Mouse (Mus musculus) brain, adult 10 weeks (tissue): ENCODE data around the gene Urb1. TPM values are rescaled to one million over a fixed set of nuclear protein-coding genes. Genes with fewer than 3 reads are reported as not detected.

Experiments used
- polyA plus RNA-seq: library from polyadenylated mRNA; stranded (reverse); fragments of 350-450 nt; fragmentation: Illumina TruSeq; extraction: RNeasy Lipid Tissue Mini Kit (QIAGEN cat#74804); gene quantifications from one replicate; pipeline ENCODE4 v1.2.3, GENCODE M21; 2015; ENCODE audit warnings: low read depth, low replicate concordance

The Urb1 gene
- polyA plus RNA-seq, result 5.2 TPM

GRCm38 (mm10) chr16:90809975-90810715, at the start of gene Urb1:
Gene Urb1 (minus strand): TSS chr16:90810413.

GRCm38 (mm10) chr16:90826457-90826856, 16.2 kb upstream of the Urb1 start, which contains the start of gene Eva1c:
Gene Eva1c (plus strand): TSS chr16:90826719.

GRCm38 (mm10) chr16:90738092-90738956, 71.9 kb downstream of the Urb1 start, which contains the start of gene Mrap:
Gene Mrap (plus strand): TSS chr16:90738207.

GRCm38 (mm10) chr16:90727233-90728115, 82.7 kb downstream of the Urb1 start, which contains the start of gene Mis18a:
Gene Mis18a (minus strand): TSS chr16:90727404.

Other genes starting within 250 kb of the Urb1 start
- gene Mis18a, start 83.0 kb downstream of the Urb1 start, polyA plus RNA-seq, result 8.4 TPM
- gene Mrap, start 72.2 kb downstream of the Urb1 start, polyA plus RNA-seq, result 1.7 TPM
- 1.5 TPM for gene Eva1c, start 16.3 kb upstream of the Urb1 start, polyA plus RNA-seq
- gene Cfap298, start 124.7 kb upstream of the Urb1 start, polyA plus RNA-seq, result 53.7 TPM
- gene Synj1, start 200.9 kb upstream of the Urb1 start, polyA plus RNA-seq, result 217 TPM
- gene Paxbp1, start 234.1 kb upstream of the Urb1 start, polyA plus RNA-seq, result 49.5 TPM